Mouse (Mus musculus) limb, embryonic 14.5 days (tissue): ENCODE measurements around the gene Ptk7. TPM values are rescaled to one million over a fixed set of nuclear protein-coding genes. Genes with fewer than 3 reads are reported as not detected.
A peak's percentile ranks its signal among the peaks of the same experiment; 100 is the strongest.

Source experiments
- ATAC-seq: fragments of 200-750 bp; cut with Nextera tagmentation; 2 replicates; pipeline ENCODE4 v1.8.0; 2017; ENCODE audit warnings: low read depth, moderate number of reproducible peaks, moderate TSS enrichment; ENCODE audit not compliant: low FRiP score
- DNase-seq: peaks from one replicate; pipeline ENCODE4 v3.0.0-alpha.2; 2015; ENCODE audit warnings: low spot score
- H3K27ac ChIP-seq: fragments of 300-500 bp; sonication (generic); replicated peaks from 2 replicates; pipeline ENCODE4 v1.5.1; 2014; ENCODE audit warnings: low read depth, mild to moderate bottlenecking, low read length, moderate library complexity, mixed read lengths
- H3K27me3 ChIP-seq: fragments of 300-500 bp; sonication (generic); 2 replicates; pipeline ENCODE4 v1.6.1; 2014; ENCODE audit warnings: low read length, mixed read lengths; ENCODE audit not compliant: control insufficient read depth, insufficient read depth
- H3K36me3 ChIP-seq: fragments of 300-500 bp; sonication (generic); 2 replicates; pipeline ENCODE4 v1.6.1; 2014; ENCODE audit warnings: mild to moderate bottlenecking, low read length, moderate library complexity, mixed read lengths; ENCODE audit not compliant: control insufficient read depth, insufficient read depth
- H3K4me1 ChIP-seq: fragments of 300-500 bp; sonication (generic); 2 replicates; pipeline ENCODE4 v1.6.1; 2014; ENCODE audit warnings: antibody characterized with exemption, low read length, mixed read lengths; ENCODE audit not compliant: control insufficient read depth, insufficient read depth
- H3K4me2 ChIP-seq: fragments of 300-500 bp; sonication (generic); replicated peaks from 2 replicates; pipeline ENCODE4 v1.6.1; 2014; ENCODE audit warnings: low read depth, mild to moderate bottlenecking, low read length, moderate library complexity; ENCODE audit not compliant: severe bottlenecking
- H3K4me3 ChIP-seq: fragments of 300-500 bp; sonication (generic); replicated peaks from 2 replicates; pipeline ENCODE4 v1.5.1; 2014; ENCODE audit warnings: low read length
- H3K9ac ChIP-seq: fragments of 300-500 bp; sonication (generic); 2 replicates; pipeline ENCODE4 v1.6.1; 2014; ENCODE audit warnings: mild to moderate bottlenecking, low read depth, low read length, moderate library complexity; ENCODE audit not compliant: severe bottlenecking
- H3K9me3 ChIP-seq: fragments of 300-500 bp; sonication (generic); 2 replicates; pipeline ENCODE4 v1.6.1; 2016; ENCODE audit warnings: low read length; ENCODE audit not compliant: control insufficient read depth
- POLR2A ChIP-seq: fragments of 200-500 bp; IDR thresholded peaks from 2 replicates; pipeline ENCODE4 v1.8.0; 2012; ENCODE audit warnings: inconsistent platforms, mild to moderate bottlenecking, moderate library complexity, borderline replicate concordance; ENCODE audit not compliant: insufficient read depth, insufficient read length; ENCODE audit errors: extremely low read depth
- WGBS: fragments of 180-500 bp; shearing (Covaris S2); extraction: QIAGEN DNeasy Blood & Tissue Kit; methylation state at CpG from one replicate; pipeline ENCODE4 v1.1.7; 2014; 5-methylcytosine and 5-hydroxymethylcytosine counted together
- polyA plus RNA-seq, 2 experiments: library from polyadenylated mRNA; depleted of rRNA in 1 of 2; stranded (reverse) in 1 of 2; unstranded in 1 of 2; fragments of >200 nt; fragmentation: Nextera tagmentation in 1 of 2; extraction: Ambion mirVana in 1 of 2; gene quantifications; 2 replicates each; pipeline versions ENCODE4 v1.2.1 to v1.2.3; 2012 to 2014

Gene Ptk7
- polyA plus RNA-seq, 2 experiments: 73.8 to 89.4 TPM

GRCm38 (mm10) chr17:46553469-46553868 is 75.8 kb downstream of the Ptk7 start:
- Histone ChIP-seq H3K9me3 (no peaks in the 10 kb centered on the region), H3K4me2 (peak overlapping the region; percentile 90), H3K9ac (no peak overlapping the region), H3K4me1 (peaks cover 30% of the 10 kb centered on the region), H3K36me3 (peaks cover 38% of the 10 kb centered on the region), H3K27ac (no peak overlapping the region; the same call in 1 of the 2 replicates), H3K27me3 (no peaks in the 10 kb centered on the region), H3K4me3 (peak overlapping the region; percentile 99)
- DNase-seq: no peak
- no peak for TF ChIP-seq POLR2A
- ATAC-seq: no peak
- WGBS: 43% methylated on average over 11 of the region's 11 CpGs

GRCm38 (mm10) chr17:46552841-46553423 is 76.4 kb downstream of the Ptk7 start:
- Histone ChIP-seq H3K9me3 (no peaks in the 10 kb centered on the region), H3K9ac (no peak overlapping the region), H3K4me2 (peak overlapping the region; percentile 90), H3K27ac (peak overlapping the region; percentile 59), H3K27me3 (no peaks in the 10 kb centered on the region), H3K4me3 (peak overlapping the region; percentile 99), H3K4me1 (peaks cover 30% of the 10 kb centered on the region), H3K36me3 (peaks cover 43% of the 10 kb centered on the region)
- ATAC-seq (peak; percentile 81), DNase-seq (peak; percentile 95)
- TF ChIP-seq POLR2A: no peak
- WGBS: 4% methylated on average over 24 of the region's 24 CpGs

- no peaks in the 10 kb centered on the region for H3K9me3 ChIP-seq
- DNase-seq: no peak
- no peak for ATAC-seq
- no peaks in the 10 kb centered on the region for H3K27me3 ChIP-seq
- no peak for TF ChIP-seq POLR2A
- 0 out of 2 replicates have a peak overlapping the region, but pooled peaks have one; percentile 99 for H3K4me3 ChIP-seq
- H3K36me3 ChIP-seq: peaks cover 50% of the 10 kb centered on the region
- no peak overlapping the region for H3K9ac ChIP-seq
- H3K4me1 ChIP-seq: peaks cover 29% of the 10 kb centered on the region
- peak overlapping the region; percentile 59 for H3K27ac ChIP-seq
- peak overlapping the region; percentile 90 for H3K4me2 ChIP-seq
- 78% methylated on average over 7 of the region's 7 CpGs for WGBS
These were observed 77.2 kb downstream of the Ptk7 start for GRCm38 (mm10) chr17:46552151-46552550.

- Histone ChIP-seq H3K36me3 (peaks cover 50% of the 10 kb centered on the region), H3K27ac (no peak overlapping the region), H3K4me3 (no peak overlapping the region), H3K27me3 (no peaks in the 10 kb centered on the region), H3K9ac (no peak overlapping the region), H3K9me3 (no peaks in the 10 kb centered on the region), H3K4me1 (peaks cover 27% of the 10 kb centered on the region), H3K4me2 (no peak overlapping the region)
- 89% methylated on average over 6 of the region's 6 CpGs for WGBS
- DNase-seq: no peak
- no peak for ATAC-seq
- no peak for TF ChIP-seq POLR2A
These were observed 77.9 kb downstream of the Ptk7 start for GRCm38 (mm10) chr17:46551369-46551768.

GRCm38 (mm10) chr17:46550904-46551303 is 78.4 kb downstream of the Ptk7 start:
- no peak overlapping the region for H3K27ac ChIP-seq
- no peak for TF ChIP-seq POLR2A
- no peak overlapping the region for H3K4me3 ChIP-seq
- ATAC-seq: no peak
- H3K9me3 ChIP-seq: no peaks in the 10 kb centered on the region
- H3K36me3 ChIP-seq: peaks cover 50% of the 10 kb centered on the region
- H3K27me3 ChIP-seq: no peaks in the 10 kb centered on the region
- DNase-seq: no peak
- peaks cover 27% of the 10 kb centered on the region for H3K4me1 ChIP-seq
- no peak overlapping the region for H3K4me2 ChIP-seq
- no peak overlapping the region for H3K9ac ChIP-seq
- WGBS: 87% methylated on average over 7 of the region's 7 CpGs
